Mouse (Mus musculus) urinary bladder, postnatal 25 days (tissue): ENCODE results near the gene Iffo2.

Experiments
- DNase-seq: peaks from one replicate; pipeline ENCODE4 v3.0.0; 2022; ENCODE audit warnings: low spot score

Gene Iffo2

DNA sequence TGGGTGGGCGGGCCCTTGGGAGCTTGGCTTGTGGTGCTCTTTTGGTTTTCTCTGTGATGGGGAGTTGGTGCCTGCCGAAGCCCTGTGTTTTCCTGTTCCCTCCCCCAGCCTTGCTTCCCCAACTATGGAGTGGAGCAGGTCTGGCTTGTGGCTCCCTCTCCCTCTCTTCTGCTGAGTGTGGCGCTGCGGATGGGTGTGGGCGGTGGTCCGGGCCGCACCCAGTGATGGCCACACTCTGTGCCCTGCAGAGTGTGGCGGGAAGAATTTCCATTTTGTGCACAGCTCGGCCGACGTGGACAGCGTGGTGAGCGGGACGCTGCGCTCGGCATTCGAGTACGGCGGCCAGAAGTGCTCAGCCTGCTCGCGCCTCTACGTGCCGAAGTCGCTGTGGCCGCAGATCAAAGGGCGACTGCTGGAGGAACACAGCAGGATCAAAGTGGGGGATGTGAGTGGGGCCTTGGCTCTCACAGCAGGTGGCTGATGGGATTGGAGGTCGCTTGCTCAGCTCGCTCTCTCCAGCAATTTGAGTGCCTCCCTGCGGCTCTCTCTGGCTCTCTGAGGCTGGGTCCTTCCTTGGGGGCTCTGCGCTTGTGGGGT, 111.6 kb downstream of the Iffo2 start:
- no peak for DNase-seq

DNA sequence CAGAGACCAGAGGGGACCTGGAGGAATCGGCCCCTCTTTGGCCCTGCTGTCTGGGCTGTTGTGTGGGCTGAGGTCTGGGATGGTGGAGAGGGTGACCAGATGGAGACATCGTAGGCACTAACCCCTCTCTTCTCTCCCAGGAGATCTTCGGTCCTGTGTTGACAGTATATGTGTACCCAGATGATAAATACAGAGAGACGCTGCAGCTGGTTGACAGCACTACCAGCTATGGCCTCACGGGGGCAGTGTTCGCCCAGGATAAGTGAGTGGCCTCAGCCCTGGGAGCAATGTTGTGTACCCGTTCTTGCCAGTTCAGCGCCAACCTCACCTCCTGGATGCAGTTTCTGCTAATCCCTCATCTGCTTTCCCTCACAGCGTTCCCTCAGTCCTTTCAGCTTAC, 113.6 kb downstream of the Iffo2 start:
- peak; percentile 78 for DNase-seq

DNA sequence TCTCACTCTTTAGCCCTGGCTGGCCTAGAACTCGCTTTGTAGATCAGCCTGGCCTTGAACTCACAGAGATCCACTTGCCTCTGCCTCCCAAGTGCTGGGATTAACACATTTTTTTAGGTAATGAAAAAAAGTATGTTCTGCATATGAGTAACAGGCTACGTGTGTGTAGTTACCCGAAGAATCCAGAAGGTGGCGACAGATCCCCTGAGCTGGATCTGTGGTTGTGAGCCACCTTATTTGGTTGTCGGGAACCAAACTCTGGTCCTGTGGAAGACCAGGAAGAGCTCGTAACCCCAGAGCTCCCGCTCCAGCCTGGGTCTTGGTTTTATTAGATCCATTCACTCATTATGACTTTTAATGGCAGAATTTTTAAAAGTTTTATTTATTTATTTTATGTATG, 116.6 kb downstream of the Iffo2 start:
- DNase-seq = no peak

DNA sequence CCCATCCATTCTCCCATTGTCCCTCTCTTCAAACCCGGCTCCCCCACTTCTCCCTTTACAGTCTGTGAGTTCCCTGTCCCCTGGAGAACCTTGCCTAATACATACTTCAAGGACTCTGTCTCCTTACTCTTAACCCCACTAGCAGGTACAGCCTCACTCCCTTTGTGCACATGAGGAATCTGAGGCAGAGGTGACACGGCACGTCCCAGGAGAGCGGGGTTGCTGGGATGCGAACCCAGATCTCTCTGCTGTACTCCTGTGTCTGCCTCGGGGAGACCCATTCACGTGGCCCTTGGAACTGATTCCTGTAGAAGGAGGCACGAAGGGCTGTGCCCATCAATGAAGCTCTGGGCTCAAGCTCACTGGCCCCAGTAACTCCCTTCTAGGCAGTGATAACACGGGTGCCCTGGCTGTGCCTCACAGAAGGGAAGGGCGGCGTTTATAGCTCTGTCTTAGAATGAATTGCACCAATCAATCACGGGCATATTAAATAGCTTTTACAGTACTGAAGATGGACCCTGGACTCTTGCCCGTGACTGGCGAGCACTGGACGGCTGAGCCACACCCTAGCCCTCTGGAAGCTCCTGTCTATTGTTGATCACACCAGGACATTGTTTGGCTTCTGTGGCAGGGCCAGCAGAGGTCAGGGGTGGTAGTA, 119.9 kb downstream of the Iffo2 start:
- no peak for DNase-seq

DNA sequence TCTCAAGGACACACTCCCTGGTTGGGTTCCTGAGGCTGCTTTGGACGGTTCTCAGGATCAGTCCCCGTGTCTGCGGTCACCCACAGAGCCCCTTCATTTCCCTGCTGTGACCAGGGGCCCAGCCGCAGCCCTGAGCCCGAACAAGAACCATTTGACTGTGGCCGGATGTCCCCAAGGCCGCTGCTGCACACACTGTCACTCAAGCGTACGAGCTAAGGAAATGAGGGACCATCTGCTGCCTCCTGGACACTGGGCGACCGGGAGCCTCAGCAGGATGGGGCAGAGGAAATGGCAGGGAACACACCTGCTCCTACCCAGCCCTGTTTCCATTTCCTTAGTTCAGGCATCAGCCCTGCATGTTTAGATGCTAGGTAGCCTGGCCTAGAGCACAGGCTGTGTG, 120.6 kb downstream of the Iffo2 start:
- no peak for DNase-seq

DNA sequence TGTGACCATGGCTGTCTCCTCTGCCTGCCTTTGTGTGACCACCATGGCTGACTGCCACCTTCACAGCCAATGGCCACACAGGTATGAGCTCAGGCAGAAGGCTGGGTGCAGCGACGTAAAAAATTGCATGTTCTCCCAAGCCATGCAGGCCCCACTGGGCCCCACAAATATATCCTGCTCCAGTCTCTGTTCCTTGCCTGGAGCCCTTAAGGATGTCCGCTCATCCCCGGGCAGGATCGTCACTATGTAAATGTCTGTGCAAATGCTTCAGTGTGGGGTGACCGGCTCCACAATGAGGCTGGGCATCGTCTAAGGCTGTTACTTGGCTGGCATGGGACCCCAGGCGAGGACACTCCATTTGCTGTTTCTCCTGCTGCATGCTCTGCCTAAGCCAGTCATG, 122.9 kb downstream of the Iffo2 start, which contains the start of gene Tas1r2:
Gene Tas1r2, plus strand, starts transcription at position 301 of the 400 bp plus-strand sequence.
- DNase-seq = no peak

DNA sequence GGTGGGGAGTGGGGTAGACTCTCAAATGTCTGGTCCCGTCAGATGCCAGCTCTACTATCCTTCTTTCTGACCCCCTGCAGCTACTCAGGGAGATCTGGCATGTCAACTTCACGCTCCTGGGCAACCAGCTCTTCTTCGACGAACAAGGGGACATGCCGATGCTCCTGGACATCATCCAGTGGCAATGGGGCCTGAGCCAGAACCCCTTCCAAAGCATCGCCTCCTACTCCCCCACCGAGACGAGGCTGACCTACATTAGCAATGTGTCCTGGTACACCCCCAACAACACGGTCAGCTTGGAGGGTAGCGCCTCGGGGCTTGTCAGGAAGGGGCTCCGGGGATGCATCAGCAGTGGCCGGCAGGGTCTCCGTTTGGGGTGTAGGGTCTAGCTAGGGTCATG, 131.5 kb downstream of the Iffo2 start:
- no peak for DNase-seq

DNA sequence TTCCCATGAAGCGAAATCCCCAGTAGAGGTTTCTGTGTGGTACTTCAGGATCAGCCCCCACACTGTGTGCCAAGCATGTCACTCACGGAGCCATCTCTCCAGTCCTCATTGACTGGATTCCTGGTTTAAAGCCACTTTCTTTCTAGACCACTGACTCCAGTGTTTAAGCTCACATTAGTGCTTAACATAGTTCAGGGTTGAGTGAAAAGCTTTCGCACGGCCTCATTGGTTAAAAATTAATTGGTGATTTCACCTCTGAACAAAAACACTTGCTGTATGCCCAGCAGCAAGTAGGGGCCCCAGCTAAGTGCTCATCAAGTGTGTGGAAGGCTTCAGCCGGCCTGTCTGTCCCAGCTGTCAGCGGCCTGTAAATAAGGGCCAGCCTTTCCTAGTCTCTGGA, 137.3 kb downstream of the Iffo2 start:
- DNase-seq = no peak

DNA sequence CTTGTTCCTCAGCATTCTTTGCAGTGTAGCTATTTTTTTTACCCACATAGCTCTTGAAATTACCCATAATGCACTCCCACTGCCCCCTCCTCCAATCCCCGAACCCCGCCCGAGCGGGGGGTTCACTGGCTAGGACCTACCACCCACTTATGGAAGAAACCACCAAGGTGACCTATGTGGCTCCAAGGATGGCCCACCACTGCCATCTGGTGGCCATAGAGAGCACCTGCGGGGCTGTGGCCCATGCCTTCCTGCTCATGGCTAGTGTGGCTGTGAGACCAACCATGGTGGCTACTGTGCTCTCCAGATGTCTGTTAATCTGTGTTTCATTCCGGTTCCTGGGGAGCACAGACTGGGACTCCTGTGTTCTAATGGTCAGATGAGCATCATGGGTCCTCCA, 139.5 kb downstream of the Iffo2 start:
- peak; percentile 57 for DNase-seq
